Mouse (Mus musculus): ENCODE measurements at regions not wholly inside any gene's neighbourhood (a gene's known extent, or its start where the extent isn't known, plus 50 kb on each side); places are given as distances from the start of the nearest gene placed in this dataset.

DNA sequence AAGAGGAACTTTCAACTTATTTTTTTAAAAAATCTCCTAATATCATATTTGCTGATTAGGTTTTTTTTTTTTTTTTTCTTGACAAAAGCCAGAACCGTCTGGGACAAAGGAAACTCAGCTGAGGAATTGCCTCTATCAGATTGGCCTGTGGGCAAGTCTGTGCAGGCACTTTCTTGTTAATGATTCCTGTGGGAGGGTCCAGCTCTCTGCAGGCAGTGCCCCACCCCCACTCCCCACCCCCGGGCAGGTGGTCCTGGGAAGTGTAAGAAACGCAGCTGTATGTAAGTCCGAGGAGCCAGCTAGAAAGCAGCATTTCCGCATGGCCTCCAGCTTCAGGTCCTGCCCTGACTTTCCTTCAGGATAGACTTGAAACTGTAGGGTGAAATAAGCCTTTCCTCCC is 377.7 kb downstream of the Sox2 start:
- DNase-seq: peak; percentile 57

GRCm38 (mm10) chr3:35029924-35030323 is 379.7 kb downstream of the Sox2 start:
- DNase-seq: no peak

DNA sequence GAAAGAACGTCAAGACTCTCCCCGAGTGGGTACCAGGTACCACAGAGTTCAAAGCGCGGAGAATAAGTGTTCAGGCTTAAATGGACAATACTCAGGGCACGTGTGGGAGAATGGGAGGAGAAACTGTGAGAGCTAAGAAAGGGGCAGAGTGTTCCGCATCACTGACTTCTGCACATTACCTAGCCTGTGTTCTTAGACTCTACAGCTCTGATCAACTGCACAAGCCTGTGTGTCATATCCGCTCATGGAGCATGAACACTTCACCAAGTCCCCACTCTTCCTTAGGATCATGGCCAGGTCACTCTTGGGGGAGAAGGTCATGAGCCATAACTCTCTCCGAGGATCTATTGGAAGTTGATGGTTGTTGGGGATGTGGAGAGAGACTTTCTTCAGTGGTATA is 383.4 kb downstream of the Sox2 start:
- DNase-seq: no peak

DNA sequence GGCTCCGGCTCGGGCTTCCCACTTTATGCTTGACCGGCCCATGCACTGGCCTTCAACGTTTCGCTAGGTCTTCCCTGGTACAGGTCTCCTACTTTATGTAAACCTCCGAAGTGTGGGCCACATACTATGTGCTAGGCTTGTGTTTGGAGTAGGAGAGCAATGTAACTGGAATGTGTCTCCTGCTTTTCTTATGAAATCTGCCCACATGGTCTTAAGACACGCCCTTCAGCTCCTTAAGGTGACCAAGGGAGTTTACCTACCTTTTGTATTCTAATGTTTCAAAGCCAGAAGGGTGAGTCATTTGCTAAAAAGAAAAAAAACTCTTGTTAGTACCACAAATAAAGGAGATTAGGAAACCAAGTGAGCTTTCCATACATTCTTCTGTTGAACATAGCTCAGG is 385.0 kb downstream of the Sox2 start:
- DNase-seq: no peak

GRCm38 (mm10) chr3:35043705-35044104 is 393.5 kb downstream of the Sox2 start:
- DNase-seq: no peak

DNA sequence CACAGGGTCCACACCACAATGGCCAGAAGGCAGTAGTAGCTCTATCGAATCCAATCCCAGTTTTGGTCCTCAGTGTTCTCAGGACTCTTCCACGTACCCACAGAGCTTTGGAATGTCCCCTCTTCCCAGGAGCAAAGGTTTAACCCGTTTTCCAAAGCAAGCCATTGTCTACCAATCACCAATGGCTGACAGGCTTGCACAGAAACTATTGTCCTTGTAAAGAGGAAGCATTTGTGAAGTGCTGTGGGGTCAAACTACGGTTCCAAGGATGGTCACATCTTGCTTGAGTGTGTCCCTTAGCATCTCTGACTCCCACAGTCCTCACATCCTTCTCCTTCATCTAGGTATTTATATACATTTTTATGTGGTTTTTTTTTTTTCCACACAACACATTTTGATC is 409.2 kb downstream of the Sox2 start:
- peak; percentile 23 for DNase-seq

DNA sequence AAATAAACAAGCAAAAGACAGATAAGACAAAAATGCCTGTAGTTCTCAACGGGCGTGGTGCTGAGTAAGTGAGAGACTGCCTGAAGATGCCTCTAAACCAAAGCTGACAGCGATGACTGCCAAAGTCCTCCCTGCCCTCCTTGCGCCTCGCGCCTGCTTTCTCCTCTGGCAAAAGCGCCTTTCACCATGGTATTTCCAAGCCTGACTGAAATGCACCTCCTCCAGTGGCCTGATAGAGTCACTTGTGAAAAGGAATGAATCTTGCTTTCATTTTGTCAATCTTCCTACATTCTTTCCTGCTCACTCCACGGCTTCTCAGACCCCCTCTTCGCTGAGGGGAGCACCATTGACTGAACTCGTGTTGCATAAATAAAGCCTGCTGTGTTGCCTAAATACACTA is 409.8 kb downstream of the Sox2 start:
- DNase-seq: peak; percentile 42

- DNase-seq: no peak
Measured at GRCm38 (mm10) chr3:35066824-35067223, 416.6 kb downstream of the Sox2 start.

GRCm38 (mm10) chr3:35068586-35068985 is 418.4 kb downstream of the Sox2 start:
- no peak for DNase-seq

DNA sequence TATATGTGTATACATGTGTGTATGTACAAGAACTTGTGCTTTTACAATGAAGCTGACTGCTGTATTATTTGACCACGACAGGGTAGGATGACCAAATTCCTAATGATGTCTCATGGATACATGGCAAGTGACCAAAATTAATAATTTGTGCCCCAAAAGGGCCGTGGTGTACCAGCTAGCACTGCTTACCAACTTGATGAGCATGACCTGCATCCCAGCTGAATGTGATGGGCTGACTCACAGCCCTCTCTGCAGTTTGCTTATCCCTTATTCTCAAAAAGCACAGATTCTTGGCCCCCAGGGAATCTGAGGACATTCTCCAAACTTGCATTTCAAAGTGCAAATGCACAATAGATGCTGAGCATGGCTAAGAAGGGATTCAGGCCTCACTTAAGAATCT is 420.8 kb downstream of the Sox2 start:
- DNase-seq: no peak

DNA sequence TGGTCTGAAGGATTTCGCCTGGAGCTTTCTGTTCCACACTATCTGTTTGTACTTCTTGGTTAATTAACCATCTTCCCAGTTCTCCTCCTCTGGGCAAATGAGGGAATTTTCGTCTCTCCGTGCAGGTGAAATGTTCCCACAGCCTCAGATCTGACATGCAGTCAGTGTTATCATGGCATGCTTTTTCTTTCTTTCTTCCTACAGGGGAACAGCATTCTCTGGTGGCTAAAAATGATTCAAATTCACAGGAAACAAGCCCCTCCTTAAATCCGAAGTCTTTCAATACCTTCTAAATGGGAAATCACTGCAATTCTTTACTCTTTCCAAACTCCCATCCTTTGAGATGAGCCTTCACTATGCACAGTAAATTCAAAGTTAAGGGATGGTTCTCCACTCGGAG is 429.7 kb downstream of the Sox2 start:
- no peak for DNase-seq

DNA sequence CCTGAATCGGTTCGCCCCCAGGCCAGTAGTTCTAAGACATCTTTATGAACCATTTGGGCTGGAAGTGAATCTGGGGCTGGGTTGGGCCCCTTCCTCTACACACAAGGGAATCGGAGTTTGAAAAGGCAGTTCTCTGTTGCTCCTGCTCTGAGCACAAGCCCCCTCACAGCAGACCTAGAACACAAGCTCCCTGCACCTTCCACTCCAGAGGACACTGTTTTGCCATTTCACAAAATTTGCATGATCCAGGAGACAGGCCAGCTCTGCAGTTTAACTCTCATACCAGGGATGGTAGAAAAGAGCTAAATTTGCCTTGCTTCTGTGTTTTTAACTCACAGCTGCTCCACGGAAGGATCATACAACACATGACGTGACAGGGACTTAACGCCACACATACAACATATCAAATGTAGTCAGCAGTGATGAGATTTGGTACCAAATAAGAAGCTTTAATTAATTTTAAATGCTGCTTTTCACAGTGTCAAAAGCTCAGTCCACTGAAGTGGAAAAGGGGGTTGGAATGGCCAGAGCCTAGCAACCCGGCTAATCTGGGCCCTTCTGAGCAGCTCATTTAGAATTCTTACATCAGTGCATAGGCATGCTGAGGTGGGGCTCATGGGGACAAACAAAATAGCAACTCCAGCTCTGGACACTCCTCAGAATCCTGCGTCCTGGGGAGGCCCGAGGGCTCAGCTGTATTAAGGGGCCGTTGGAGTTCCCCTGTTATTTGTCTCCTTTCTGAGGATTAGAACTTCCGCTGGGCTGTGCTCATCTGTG is 434.1 kb downstream of the Sox2 start:
- DNase-seq: peak; percentile 81

DNA sequence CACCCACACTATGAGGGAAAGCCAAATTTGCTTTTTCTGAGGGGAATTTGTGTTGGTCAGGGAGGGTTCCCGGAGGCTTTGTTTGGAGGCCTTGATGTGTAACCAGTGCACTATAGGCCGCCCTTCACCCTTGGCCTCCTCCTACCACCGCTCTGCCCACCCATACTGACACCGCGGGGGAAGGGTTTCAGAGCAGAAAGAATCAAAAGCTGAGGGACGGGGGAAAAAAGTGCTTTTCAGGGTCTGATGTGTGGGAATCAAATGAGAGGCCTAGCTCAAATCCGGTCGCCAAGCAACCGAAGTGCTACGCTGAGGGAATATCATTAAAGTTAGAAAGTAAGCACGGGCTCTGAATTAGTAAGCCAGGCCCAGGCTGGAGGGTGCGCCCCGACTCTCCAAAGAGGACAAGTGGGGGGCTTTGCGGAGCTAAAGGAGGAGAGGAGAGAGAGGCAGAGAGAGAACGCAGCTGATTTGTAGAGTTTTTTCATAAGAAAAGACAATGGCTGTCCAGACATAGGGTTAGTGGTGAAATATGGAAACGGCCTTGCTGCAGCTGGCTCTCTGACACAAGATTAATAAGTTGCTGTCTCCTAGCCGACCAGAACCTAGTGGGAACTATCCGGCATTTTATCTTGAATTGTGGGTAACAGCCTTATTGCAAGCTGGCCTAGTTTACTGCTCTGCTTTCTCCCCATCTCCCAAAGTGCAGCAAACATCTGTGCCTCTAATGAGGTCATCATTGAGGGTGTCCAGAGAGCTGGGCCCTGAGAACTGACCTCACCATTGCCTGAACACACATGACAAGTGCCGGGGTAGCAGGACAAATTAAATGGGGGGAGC is 438.3 kb downstream of the Sox2 start:
- peak; percentile 87 for DNase-seq

DNA sequence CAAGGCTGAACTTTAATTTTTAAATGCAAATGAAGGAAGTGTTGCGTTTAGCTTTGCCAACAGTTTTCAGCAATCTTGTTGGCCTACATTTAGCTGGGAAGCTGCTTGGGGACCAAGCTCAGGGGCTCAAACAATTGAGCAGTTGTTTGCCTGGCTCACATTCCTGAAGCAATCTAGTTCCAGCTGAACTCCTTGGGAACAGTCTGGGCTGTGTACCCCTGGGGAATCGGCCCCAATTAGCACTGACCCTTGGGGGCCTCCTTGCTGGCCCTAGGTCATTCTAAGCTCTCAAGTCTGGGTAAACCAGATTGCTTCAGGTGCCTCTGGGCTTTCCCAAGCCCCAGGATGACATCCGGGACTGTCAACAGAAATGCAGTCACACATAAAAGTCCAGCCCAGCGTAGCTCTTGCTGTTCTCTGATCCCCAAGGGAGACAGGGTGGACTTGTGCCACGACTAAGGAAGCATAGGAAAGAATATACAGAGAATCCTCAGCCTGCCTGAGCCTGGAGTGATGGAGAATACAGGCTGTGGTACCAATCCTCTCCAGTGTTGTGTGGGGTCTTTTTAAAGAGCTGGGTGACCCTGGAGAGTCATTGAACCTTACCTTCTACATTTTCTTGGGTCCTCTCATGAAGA is 440.4 kb downstream of the Sox2 start:
- DNase-seq: peak; percentile 54

DNA sequence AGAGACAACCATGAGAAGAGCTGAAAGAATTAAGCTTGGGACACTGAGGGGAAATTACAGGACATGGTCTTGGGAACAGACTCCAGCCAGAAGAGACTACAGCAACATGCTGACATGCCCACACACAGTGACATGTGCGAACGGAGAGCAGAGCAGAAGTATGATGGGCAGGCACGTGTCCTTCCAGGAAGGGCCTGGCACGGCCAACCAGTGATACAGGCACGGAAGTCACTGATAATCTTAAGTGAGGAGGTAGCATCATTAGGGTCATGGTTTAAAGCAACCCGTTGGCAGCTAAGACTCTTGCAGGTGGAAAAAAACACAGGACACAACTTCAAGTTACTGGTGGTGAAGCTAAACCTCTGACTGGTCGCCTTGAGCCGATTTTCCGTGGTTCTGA is 442.8 kb downstream of the Sox2 start:
- no peak for DNase-seq

- no peak for DNase-seq
Measured at GRCm38 (mm10) chr3:35095221-35095620, 445.0 kb downstream of the Sox2 start.

DNA sequence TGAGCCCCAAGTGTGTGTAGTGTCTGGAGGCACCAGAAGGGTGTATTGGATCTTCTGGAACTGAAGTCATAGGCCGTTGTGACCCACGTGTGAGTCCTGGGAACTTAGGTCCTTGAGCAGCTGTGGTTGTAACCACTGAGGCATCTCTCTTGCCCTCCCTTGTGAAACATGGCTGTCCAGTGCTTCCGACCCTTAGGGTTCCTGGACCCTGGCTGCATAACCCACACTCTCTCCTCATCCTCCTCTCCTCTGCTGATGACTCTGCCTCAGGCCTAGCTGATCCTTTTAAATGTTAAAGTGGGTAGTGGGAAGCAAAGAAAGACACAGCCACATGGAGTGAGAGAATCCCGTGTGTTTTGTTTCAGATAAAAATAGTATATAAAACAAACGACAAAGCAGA is 446.2 kb downstream of the Sox2 start:
- no peak for DNase-seq

- no peak for DNase-seq
Measured at GRCm38 (mm10) chr3:35097766-35098165, 447.6 kb downstream of the Sox2 start.

DNA sequence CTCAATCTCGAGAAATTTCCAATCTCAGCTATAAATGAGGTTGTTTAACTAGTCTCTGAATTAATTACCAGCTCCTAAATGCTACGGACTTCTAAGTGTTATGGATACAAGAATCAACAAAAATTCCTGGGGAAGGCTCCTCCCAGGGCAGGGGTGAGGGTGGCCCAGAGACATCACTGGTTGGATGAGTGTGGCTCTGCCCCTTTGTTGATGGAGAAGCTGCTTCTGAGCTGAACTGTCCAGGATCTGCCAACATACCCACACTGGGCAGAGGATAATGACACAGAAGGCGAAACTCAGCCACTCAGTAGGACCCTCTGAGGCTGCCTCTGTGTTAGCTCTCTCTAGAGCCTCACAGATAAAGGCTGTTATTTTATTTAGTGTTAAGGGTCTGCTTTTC is 449.0 kb downstream of the Sox2 start:
- DNase-seq: no peak

- no peak for DNase-seq
Measured at GRCm38 (mm10) chr3:35099876-35100420, 449.7 kb downstream of the Sox2 start.

DNA sequence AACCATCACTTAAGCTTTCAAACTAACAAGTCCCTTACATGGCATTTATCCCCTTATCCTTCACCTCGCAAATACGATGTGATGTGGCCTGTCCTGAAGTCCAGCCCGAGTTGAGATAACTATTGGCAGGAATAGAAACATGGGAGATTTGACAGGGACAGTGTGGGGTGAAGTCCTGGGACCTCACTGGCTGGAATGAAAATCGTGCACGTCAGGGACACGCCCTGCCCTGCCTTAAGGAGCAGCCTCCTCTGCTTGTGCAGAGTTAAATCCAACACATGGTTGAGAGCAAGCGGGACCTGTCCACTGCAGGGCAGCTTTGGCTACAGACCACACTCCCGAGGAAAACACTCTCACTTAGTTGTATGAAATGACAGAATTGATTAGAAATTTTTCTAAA is 451.1 kb downstream of the Sox2 start:
- no peak for DNase-seq

DNA sequence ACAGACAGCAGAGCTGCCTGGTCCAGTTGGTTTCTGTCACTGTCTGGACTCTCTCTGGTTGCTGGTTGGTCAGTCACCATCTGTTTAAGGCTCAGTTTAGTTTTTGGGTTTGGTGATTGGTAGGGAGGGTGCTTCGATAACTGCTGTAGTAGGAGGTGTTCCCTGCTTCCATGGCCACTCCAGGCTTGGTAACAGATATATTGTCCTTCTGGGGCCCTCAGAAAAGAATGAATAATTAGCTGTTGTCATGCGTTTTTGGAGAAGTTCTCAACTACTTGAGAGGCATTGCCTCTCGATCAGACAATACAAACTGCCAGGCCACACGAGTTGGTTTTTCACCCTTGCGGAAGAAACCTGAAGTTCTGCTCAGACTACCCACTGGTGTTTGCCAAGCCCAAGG is 451.7 kb downstream of the Sox2 start:
- no peak for DNase-seq

All from embryo, embryonic 11 days (tissue).